Mouse (Mus musculus): ENCODE results near the gene Traf3ip3.

Traf3ip3 gene

DNA sequence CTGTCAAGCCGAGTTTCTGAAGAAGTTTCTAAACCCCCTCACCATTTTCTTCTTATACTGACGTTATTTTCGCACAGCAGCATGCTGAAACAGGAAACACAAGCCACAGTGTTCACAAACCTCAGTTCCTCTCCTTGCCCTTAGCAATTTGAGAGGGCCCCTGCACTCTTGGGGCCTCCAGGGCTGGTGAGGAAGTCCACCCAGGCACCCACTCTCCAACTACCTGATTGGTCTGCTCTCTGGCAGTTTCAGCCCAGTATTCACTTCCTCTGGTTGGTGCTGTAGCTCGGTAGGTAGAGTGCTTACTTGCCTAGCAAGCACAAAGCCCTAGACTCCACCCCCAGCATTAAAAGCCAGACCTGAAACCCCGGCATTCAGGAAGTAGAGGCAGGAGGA lies at the start of gene Traf3ip3:
TSS of gene Traf3ip3 (minus strand) at position 321 of the 396 bp plus-strand sequence.
- peak; percentile 98 for DNase-seq (ENCODE audit: low read depth)

DNA sequence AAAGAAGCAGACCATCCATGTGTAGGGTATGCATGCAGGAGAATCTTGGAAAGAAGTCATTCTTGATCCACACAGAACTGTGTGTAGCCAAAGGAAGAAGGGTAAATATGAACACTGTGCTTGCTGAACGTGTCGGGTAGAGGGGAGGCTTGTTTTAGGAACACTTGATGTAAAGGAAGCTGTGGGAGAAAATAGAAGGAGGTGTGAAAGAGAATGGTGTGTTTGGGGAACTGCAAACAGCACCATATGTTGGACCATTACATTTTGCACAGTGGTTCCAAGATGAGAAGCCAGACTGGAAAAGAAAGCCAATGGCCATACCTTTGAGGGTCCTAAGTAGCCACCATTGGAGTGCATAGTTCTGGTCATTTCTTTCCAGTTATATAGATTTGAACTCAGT lies 48.5 kb upstream of the Traf3ip3 start:
- no peak for DNase-seq (ENCODE audit: low read depth)

DNA sequence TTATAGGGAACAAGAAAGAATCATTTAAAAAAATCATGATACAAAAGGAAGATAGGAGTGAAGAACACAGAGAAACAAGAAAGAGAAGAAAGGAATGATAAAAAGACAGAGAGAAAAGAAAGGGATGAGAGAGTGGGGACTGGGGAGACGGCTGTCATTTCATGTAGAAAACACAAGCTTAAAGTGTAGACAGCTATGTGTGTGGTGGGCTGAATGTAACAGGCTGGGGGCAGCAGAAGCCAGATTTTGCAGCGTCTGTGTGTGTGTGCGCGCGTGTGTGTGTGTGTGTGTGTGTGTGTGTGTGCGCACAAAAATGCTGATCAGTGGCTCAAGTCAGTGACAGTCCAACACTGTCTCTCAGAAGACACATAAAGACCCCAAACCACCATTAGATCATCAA lies 42.7 kb upstream of the Traf3ip3 start:
- DNase-seq (ENCODE audit: low read depth), result no peak

DNA sequence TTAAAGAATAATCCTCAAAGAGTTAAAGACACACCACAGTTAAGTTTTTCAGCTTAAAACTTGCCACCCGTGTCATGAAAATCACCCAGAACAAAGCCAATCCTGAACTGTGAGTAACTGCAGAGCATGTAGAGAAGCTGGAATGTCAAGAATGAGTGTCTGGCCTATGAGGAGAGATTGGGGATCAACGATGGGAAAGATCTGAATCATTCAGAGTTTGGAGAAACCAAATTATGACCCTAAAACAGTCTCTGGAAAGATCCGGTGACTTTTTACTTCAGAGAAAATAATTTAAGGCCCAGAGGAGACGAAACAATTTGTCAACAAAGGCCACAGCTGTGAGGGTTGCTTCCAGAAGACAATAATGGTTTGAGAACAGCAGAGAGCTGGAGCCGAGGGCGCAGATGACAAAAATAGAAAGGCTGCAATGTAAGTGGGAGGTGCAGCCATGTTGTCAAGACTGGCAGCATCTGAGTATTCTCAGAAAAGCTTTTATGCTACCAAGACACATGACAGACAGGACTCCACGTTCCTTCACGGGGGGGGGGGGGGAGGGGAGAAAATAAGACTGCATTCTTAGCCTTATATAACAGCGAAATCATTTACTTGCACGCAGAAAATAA lies 42.2 kb upstream of the Traf3ip3 start:
- DNase-seq (ENCODE audit: low read depth), result no peak

DNA sequence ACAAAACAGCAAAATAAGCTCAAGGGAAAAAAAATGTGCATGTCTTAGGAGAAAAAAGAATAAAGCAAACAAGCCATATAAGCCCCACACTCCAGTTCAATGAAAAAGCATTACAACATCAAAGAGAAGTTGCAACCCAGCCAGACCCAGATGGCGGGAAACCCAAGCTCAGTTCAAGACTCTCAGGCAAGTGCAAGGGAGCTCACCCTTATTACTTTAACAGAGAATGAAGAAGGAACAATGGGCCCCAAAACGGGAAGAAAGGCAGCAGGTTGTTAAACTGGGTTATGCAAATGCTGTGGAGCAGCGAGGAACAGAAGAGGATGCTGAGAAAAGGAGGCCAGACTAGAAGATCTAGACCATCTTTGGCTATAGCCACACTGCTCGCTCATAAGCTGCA lies 41.4 kb upstream of the Traf3ip3 start:
- peak; percentile 41 for DNase-seq (ENCODE audit: low read depth)

DNA sequence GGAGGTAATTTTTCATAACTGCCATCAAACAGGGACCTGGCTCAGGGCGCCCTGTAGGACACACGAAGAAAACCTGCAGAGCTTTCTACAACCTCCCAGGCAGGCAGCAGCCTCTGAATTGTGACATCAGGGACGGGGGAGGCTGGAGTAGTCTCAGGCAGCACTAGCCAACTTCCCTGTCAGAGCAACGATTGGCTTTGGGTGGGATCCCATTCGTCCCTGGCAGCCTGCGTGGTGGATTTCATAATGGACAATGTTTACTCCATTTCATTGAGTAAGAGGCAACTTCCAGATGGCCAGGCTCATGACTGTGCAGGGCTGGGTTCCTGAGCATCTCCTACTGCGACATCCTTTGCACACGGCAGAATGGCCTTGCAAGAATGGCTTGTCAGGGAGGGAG lies 40.7 kb upstream of the Traf3ip3 start:
- DNase-seq (ENCODE audit: low read depth), result peak; percentile 80

DNA sequence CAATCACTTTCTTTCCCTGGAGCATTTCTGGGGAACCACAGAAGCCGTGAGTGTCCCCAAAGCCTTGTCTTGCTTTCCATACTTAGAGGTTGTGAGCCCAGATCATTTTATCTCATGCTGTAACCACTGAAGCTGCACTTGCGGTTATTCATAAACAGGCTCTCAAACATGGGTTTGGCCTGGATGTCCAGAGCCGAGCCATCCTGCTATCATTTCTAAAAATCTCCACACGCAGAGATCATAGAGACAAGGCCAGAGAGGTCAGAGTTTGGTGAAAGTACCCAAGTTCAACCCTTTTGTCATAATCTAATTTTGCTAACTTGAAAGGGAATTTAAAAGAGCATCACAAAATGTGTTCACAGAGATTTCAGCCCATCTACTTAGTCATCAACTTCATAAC lies 39.9 kb upstream of the Traf3ip3 start:
- no peak for DNase-seq (ENCODE audit: low read depth)

DNA sequence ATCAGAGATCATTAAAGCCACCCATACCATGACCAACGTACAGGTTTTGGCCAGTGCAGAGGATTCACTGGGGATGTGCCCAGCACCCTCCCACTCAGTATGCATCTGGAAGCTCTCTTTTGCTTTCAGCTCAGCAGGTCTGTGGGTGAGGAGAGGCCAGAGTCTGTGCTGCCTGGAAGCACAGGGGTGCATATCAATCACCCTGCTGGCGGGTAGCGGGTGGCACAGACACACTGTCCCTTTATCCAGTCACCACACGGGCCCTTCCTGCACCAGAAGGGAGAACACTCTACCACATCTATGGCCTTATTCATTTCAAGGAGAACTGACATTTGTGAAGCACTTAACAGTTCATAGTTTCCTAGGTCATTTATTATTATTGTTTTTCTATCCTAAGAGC lies 36.9 kb upstream of the Traf3ip3 start:
- no peak for DNase-seq (ENCODE audit: low read depth)

DNA sequence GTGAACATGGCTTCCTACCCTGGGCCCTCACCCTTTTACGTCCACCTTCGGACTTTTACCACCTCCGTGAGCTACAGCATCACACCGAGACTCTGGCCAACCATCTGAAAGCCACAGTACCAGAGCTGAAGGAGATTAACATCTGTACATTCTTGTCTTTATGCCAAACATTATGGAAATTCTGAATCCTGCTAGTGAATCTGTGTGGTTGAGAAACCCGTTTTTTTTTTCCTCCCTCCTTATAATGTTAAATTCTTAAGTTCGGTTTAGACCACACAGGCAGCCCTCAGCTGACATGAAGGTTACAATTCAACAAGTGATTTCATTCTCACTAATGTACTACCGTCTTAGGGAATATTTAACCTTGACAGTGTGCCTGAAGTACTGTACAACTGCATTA lies 33.4 kb upstream of the Traf3ip3 start:
- no peak for DNase-seq (ENCODE audit: low read depth)

DNA sequence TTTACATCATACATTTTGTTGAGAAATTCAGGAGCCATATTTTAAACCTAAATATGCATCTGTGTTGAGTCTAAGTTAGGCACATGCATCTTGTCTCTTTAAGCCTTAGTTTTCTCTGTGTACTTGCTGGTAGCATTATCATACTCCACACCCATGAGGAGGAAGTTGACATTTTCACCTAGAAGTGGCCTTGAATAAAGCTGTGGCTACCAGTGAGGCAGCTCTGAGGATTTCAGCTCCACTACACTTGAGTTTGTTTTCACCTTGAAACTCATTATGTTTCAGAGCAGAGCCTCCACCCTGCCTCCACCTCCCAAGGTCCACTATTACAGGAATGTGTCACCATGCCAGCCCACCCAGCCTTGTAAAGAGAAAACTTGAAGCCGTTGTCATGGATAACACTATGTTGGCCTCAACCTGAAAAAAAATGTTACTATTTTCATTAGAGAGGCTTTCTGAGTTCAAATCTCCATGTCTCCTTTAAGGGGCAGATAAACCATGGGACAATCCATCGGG lies 32.7 kb upstream of the Traf3ip3 start:
- no peak for DNase-seq (ENCODE audit: low read depth)

DNA sequence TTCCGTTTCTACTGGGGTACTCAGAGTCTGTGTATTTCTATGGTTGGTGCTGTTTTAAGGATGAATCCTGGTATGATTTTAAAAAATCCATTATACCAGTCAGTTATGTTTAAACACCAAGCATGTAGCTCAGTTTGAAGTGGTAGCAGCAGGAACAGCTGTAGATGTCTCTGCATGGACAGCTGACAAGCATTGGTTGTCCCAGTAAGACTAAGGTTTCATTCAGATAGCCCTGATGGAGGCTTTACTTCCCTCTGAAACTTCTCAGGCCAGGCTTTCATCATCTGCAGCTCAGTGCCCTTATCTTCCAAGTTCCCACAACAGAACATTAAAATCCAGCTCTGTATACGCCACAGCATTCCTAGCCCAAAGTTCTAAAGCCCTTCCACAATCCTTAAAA lies 31.2 kb upstream of the Traf3ip3 start:
- no peak for DNase-seq (ENCODE audit: low read depth)

DNA sequence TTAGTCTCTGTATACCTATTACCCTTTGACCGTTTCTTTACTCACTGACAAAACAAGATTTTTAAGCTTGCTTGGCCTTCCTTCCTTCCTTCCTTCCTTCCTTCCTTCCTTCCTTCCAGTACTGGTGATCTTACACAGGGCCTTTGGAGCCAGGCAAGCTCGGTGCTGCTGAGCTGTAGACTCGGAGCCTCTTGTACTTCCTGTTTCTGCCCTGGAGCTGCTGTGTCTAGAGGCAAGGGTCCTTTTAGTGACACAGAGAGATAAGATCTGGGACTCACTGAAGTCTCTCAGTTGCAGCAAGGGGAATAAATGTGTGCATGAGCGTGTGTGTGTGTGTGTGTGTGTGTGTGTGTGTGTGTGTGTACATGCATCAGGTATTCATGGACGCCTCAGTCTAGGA lies 29.4 kb upstream of the Traf3ip3 start:
- peak; percentile 59 for DNase-seq (ENCODE audit: low read depth)

DNA sequence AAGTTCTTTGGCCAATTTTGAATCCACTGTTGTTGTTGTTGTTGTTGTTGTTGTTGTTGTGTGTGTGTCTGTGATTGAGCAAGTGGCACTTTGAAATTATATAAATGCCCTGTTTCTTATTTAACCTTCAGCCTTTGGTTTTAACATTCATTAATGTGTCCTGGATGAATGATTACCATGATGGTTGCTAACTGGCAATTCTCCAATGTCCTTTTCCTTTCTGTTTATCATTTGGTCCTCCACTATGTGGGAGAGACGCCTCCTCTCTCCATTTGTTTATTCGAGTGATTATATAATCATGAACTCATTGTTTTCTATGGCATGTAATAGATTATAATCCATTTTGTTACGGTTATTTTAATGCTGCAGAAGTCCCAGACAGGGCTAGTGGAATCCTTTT lies 29.0 kb upstream of the Traf3ip3 start:
- DNase-seq (ENCODE audit: low read depth), result no peak

DNA sequence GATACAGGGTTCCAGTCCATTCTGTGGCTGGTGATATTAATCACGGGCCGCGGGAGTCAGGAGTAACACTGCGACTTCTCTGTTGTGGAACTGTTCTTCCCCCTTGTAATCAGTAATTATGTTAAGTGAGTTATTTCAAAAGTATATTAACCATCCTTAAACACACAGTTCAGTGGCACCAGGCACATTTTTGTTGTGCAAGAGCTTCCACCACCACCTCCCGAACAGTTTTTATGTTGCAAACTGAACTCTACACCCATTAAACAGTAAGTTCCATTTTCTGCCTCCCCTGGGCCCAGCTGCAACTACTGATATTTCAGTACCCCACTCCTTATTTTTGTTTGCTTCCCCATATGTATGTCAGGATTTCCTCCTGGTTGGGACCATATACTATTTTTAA lies 28.1 kb upstream of the Traf3ip3 start:
- DNase-seq (ENCODE audit: low read depth), result peak; percentile 42

DNA sequence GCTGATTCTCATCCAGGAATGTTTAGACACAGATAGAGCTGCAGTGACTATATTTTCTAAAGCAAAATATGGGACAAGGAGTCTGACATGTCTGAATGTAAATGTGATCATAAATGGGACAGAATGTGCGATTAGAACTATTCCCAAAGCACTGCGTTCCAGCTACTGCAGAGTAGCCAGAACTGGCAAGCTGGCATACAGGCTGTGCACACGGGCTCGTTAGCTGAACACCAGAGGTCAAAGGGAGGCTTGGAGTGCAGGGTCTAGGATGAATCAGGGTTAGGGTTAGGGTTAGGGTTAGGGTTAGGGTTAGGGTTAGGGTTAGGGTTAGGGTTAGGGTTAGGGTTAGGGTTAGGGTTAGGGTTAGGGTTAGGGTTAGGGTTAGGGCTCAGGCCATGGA lies 26.0 kb upstream of the Traf3ip3 start:
- DNase-seq (ENCODE audit: low read depth), result no peak

DNA sequence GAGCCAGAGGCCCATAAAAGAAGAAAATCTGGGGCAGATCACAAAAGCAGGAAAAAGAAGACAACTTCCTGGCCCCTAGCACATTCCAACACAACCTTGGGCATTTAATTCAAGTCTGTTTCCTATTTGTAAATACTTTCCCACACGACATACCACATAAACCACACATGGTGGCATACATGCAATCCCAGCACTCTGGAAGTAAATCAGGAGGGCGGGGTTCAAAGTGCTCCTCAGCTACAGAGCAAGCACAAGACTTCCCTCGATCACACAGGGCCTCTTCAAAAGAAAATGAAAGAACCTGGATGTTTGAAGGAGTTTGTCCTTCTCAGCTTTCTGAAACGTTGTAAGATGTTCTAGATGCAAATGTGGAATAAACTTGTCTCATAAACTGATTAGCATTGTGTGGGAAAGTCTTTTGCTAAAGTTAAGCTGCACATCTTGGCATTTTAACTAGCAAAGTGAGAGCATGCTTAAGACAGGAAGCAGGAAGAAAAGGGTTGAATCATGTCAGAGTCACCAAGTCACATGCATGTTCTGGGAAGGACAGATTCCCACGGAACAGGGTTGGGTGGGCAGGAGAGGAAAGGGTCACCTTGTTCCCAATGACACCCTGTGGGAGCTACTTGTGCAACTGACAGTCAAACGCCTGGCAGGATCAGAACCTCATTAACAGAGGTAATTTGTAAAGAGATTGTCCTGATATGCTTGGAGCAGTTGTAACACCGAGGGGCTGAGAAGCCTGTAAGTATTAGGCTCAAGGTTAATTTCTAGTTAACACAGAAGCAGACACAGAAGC lies 25.4 kb upstream of the Traf3ip3 start:
- peak; percentile 21 for DNase-seq (ENCODE audit: low read depth)

DNA sequence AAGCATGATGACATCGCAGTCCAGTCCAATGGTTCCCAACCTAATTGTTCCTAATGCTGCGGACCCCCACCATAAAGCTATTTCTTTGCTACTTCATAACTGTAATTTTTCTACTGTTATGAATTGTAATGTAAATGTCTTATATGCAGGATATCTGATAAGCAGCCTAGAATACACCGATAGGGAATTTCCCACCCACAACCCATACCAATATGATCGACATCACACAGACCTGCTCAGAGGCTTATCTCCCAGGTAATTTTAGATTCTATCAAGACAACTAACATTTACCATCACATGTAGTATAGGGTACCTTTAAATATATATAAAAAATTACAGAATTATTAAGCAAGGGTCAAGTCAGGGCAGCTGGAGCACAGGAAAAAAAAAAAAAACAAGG lies 24.6 kb upstream of the Traf3ip3 start:
- no peak for DNase-seq (ENCODE audit: low read depth)

DNA sequence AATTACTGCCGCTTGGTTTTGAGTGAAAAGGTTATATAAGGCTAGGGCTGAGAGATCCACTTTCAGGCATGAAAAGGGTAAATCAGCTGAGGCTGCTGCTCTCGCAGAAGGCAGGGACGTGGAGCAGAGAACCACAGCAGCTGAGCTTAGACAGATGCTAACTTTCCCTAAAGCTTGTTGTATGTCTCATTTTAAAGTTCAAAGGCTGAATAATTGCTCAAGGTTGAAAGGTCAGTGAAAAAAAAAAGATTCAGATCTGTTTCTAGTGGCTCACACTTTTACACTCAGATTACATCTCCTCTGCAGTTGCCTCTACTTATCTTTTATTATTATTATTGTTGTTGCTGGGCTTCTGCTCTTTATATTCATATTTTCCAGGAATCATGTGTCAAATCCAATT lies 24.0 kb upstream of the Traf3ip3 start:
- DNase-seq (ENCODE audit: low read depth), result no peak

DNA sequence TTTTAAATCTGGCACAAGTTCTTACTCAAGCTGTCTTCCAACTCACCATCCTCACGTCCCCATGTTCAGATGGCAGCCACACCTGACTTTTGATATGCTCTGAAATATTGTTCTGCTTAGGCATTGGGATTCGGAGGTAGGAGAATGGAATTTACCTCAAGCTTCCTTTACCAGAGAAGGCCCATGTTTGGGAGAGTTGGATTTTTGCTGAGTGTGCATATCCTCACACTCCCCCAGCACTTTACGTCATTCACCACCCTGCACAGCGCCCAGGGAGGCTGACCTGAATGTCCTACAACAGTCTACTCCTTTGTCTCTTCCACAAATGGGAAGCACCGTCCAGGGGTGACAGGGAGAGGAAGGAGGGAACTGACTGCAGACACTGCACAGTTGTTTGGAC lies 18.9 kb upstream of the Traf3ip3 start:
- no peak for DNase-seq (ENCODE audit: low read depth)

DNA sequence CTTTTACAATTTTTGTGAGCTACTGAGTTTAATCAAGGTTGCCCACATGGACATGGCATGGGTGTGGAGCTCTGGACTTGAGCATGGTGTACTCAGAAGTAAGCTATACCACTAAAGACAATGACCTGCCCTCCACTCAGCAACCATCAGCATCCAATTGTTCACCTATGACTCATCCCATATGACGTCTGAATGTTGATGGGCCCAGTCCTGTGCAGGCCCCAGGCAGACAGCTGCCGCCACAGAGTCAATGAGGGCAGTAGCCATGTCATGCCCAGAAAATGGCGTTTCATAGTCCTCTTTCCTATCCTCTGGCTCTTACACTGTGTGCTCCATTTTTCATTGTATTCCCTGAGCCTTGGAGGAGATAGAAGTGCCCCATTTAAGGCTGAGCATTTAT lies 14.5 kb upstream of the Traf3ip3 start:
- no peak for DNase-seq (ENCODE audit: low read depth)

DNA sequence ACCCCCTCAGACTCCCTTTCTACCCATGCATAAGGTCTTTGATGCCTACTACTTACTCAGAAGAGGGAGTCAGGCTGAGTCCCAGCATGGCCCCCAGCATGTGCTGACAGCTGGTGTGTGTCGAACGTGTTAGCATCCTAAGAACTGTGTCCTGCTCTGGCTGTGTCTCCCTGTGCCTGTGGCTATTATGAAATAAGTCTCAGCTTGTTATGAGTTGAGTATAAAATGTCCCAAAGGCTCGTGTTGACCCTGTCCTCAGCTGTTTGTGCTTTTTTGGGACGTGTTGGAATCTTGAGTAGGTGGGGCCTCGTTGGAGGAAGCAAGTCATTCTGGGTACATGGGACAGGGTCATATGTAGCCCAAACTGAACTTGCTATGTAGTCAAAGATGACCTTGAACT lies 12.6 kb upstream of the Traf3ip3 start:
- no peak for DNase-seq (ENCODE audit: low read depth)

DNA sequence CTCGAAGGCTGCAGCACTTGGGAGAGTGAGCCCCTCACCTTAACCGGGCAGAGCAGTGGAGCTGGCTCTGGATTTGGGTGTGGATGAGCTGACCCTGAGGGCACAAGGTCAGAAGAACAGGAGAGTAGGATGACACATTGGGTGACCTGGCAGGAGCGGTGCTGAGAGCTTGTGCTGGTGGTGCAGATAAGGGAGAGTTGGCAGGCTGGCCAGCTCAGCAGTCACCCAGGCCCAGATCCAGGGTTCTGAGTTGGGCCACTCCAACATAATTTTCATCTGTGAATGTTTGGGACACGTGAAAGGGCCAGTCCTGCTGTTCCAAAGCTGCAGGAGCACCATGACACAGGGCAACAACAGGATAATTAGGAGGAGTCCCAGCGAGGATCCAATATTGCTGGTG lies 9.9 kb upstream of the Traf3ip3 start:
- DNase-seq (ENCODE audit: low read depth), result no peak

DNA sequence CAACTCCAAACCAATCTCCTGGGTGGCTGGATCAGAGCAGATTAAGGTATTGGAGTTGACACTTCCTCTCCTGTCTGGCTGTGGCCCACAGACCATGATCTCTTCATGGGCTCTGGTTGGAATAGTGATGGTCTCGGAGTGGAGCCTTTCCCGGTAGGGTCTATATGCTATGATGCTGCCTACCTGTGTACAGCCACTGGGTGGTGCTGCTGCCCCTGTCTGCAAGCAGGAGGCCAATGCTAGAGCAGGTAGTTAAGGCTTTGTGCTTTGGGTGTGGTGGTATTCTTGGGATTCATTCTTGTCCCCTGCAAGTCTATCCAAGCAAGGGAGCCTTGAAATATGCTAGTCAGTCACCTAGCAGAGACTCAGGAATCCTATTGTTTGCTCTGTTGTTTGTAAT lies 6.7 kb upstream of the Traf3ip3 start:
- DNase-seq (ENCODE audit: low read depth), result peak; percentile 84

DNA sequence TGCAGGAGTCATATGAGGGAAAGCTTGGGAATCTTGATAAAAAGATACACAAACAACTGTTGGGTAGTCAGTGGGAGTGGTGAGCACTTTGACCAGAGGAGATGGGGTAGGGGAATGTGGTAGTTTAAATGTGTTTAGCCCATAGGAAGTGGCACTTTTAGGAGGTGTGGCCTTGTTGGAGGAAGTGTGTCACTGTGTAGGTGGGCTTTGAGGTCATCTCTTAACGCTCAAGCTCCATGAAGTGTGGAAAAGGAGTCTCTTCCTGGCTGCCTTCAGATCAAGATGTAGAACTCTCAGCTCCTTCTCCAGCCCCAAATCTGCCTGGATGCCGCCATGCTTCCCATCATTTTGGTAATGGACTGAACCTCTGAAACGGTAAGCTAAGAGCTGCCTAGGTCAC lies 6.0 kb upstream of the Traf3ip3 start, which contains the start of gene Lamb3:
TSS of gene Lamb3 (plus strand) at position 197 of the 400 bp plus-strand sequence.
- peak; percentile 72 for DNase-seq (ENCODE audit: low read depth)

All from 416B (cell line).